ENCODE assay signal across 13 mouse cellular contexts in genomic region chr4:125158581-125159317, GRCm38 (mm10). TPM values are rescaled to one million over a fixed set of nuclear protein-coding genes. Genes with fewer than 3 reads are reported as not detected.
A peak's percentile ranks its signal among the peaks of the same experiment; 100 is the strongest.
DNase-seq lines count a peak whose midpoint lies in the region; ATAC-seq and TF ChIP-seq lines count a peak whose summit lies in the region.
"Had no signal": no experiment of that assay in that cellular context is flagged by ENCODE, and none has a peak within 500 bp of the region (broad histone marks: within the 10 kb centered on the region; RNA-seq: fewer than 3 reads in every experiment).

No protein-coding gene starts in this region.

- no peak for DNase-seq in forebrain, embryonic 10.5 days (ENCODE audit: extremely low spot score, low spot score)
- DNase-seq in midbrain, embryonic 11.5 days (ENCODE audit: low spot score, missing footprints) = peak; percentile 56
- DNase-seq in midbrain, embryonic 10.5 days (ENCODE audit: low spot score) = no peak
- DNase-seq in cerebellum, adult 11 months = peak; percentile 40
- DNase-seq in forebrain, postnatal 0 days = peak; percentile 65
- DNase-seq in spleen, postnatal 36 days (ENCODE audit: low spot score in 2 of 2) = no peak
- no peak for DNase-seq in lung, postnatal 0 days (ENCODE audit: low spot score)
- DNase-seq: gastrocnemius, postnatal 14 days; kidney, postnatal 36 days; thymus, adult 2 months had no signal

- ATAC-seq in forebrain, embryonic 13.5 days = no peak
- no peak for ATAC-seq in midbrain, embryonic 11.5 days (ENCODE audit: low FRiP score)
- peak; percentile 20; the same call in 1 of the 2 replicates for ATAC-seq in forebrain, postnatal 0 days
- ATAC-seq in lung, postnatal 0 days = no peak
- ATAC-seq: liver, embryonic 12.5 days had no signal

- WGBS in forebrain, embryonic 13.5 days = 57% methylated on average over 20 of the region's 20 CpGs
- WGBS in forebrain, embryonic 10.5 days = 71% methylated on average over 20 of the region's 20 CpGs
- WGBS in midbrain, embryonic 11.5 days = 62% methylated on average over 20 of the region's 20 CpGs
- WGBS in midbrain, embryonic 10.5 days = 66% methylated on average over 20 of the region's 20 CpGs
- WGBS in forebrain, postnatal 0 days = 40% methylated on average over 20 of the region's 20 CpGs
- WGBS in lung, postnatal 0 days = 59% methylated on average over 19 of the region's 20 CpGs

- H3K27me3 ChIP-seq in forebrain, embryonic 13.5 days = peaks cover 26% of the 10 kb centered on the region
- H3K27me3 ChIP-seq in forebrain, embryonic 10.5 days (ENCODE audit: poor library complexity, severe bottlenecking) = peaks cover 55% of the 10 kb centered on the region
- no peaks in the 10 kb centered on the region; the same call in 1 of the 2 replicates for H3K27me3 ChIP-seq in midbrain, embryonic 11.5 days (ENCODE audit: control insufficient read depth, insufficient read depth, low read length)
- H3K27me3 ChIP-seq in midbrain, embryonic 10.5 days (ENCODE audit: low read depth, poor library complexity, severe bottlenecking) = peaks cover 47% of the 10 kb centered on the region
- H3K27me3 ChIP-seq in forebrain, postnatal 0 days (ENCODE audit: insufficient read depth, low read length) = no peaks in the 10 kb centered on the region
- no peaks in the 10 kb centered on the region for H3K27me3 ChIP-seq in lung, postnatal 0 days (replicated peaks; ENCODE audit: insufficient read depth, low read length)
- H3K27me3 ChIP-seq: intestine, embryonic 15.5 days had no signal

- no peaks in the 10 kb centered on the region for H3K36me3 ChIP-seq in forebrain, embryonic 13.5 days (ENCODE audit: poor library complexity, severe bottlenecking)
- no peaks in the 10 kb centered on the region for H3K36me3 ChIP-seq in forebrain, embryonic 10.5 days (replicated peaks)
- no peaks in the 10 kb centered on the region for H3K36me3 ChIP-seq in midbrain, embryonic 11.5 days (ENCODE audit: control insufficient read depth, insufficient read depth, low read length)
- H3K36me3 ChIP-seq in midbrain, embryonic 10.5 days = no peaks in the 10 kb centered on the region
- no peaks in the 10 kb centered on the region for H3K36me3 ChIP-seq in forebrain, postnatal 0 days (ENCODE audit: insufficient read depth)
- no peaks in the 10 kb centered on the region for H3K36me3 ChIP-seq in lung, postnatal 0 days (ENCODE audit: insufficient read depth, low read length)
- H3K36me3 ChIP-seq: intestine, embryonic 15.5 days; liver, embryonic 12.5 days had no signal

- H3K9ac ChIP-seq in forebrain, embryonic 13.5 days = peak overlapping the region; percentile 23; the same call in 1 of the 2 replicates
- no peak overlapping the region for H3K9ac ChIP-seq in midbrain, embryonic 11.5 days (ENCODE audit: low read length)
- no peak overlapping the region for H3K9ac ChIP-seq in forebrain, postnatal 0 days
- H3K9ac ChIP-seq in lung, postnatal 0 days (replicated peaks; ENCODE audit: low read depth) = no peak overlapping the region
- H3K9ac ChIP-seq: intestine, embryonic 15.5 days; liver, embryonic 12.5 days had no signal

- no peak overlapping the region for H3K4me3 ChIP-seq in forebrain, embryonic 13.5 days
- H3K4me3 ChIP-seq in forebrain, embryonic 10.5 days = no peak overlapping the region
- H3K4me3 ChIP-seq in midbrain, embryonic 11.5 days (ENCODE audit: low read depth, low read length) = no peak overlapping the region
- no peak overlapping the region for H3K4me3 ChIP-seq in midbrain, embryonic 10.5 days
- H3K4me3 ChIP-seq in forebrain, postnatal 0 days (ENCODE audit: low read depth, low read length) = no peak overlapping the region
- no peak overlapping the region for H3K4me3 ChIP-seq in lung, postnatal 0 days (ENCODE audit: low read depth, low read length)
- H3K4me3 ChIP-seq: intestine, embryonic 15.5 days; liver, embryonic 12.5 days had no signal

- H3K4me1 ChIP-seq in forebrain, embryonic 13.5 days = peaks cover 13% of the 10 kb centered on the region
- H3K4me1 ChIP-seq in forebrain, embryonic 10.5 days = peaks cover 13% of the 10 kb centered on the region
- peaks cover 3% of the 10 kb centered on the region; the same call in 1 of the 2 replicates for H3K4me1 ChIP-seq in midbrain, embryonic 11.5 days (ENCODE audit: control insufficient read depth, insufficient read depth, low read length)
- H3K4me1 ChIP-seq in midbrain, embryonic 10.5 days = peaks cover 22% of the 10 kb centered on the region
- peaks cover 5% of the 10 kb centered on the region; the same call in 1 of the 2 replicates for H3K4me1 ChIP-seq in forebrain, postnatal 0 days (ENCODE audit: insufficient read depth)
- H3K4me1 ChIP-seq in lung, postnatal 0 days (ENCODE audit: insufficient read depth, low read depth, low read length) = no peaks in the 10 kb centered on the region
- H3K4me1 ChIP-seq: intestine, embryonic 15.5 days; liver, embryonic 12.5 days had no signal

- TF ChIP-seq CTCF in forebrain, postnatal 0 days (IDR thresholded peaks at IDR 0.05; ENCODE audit: low read depth) = no peak
- TF ChIP-seq CTCF in lung, postnatal 0 days (IDR thresholded peaks at IDR 0.05) = no peak

- TF ChIP-seq EP300 in lung, postnatal 0 days (IDR thresholded peaks at IDR 0.05) = no peak

- peak overlapping the region; percentile 20; the same call in 1 of the 2 replicates for H3K27ac ChIP-seq in forebrain, embryonic 13.5 days
- H3K27ac ChIP-seq in forebrain, embryonic 10.5 days = no peak overlapping the region
- no peak overlapping the region for H3K27ac ChIP-seq in midbrain, embryonic 11.5 days (ENCODE audit: low read depth, low read length)
- no peak overlapping the region for H3K27ac ChIP-seq in midbrain, embryonic 10.5 days (replicated peaks)
- no peak overlapping the region for H3K27ac ChIP-seq in forebrain, postnatal 0 days (ENCODE audit: low read depth, low read length)
- no peak overlapping the region for H3K27ac ChIP-seq in lung, postnatal 0 days (ENCODE audit: low read length)
- H3K27ac ChIP-seq: intestine, embryonic 15.5 days; liver, embryonic 12.5 days had no signal

- no peaks in the 10 kb centered on the region for H3K9me3 ChIP-seq in forebrain, embryonic 13.5 days (replicated peaks)
- no peaks in the 10 kb centered on the region for H3K9me3 ChIP-seq in forebrain, embryonic 10.5 days
- no peaks in the 10 kb centered on the region for H3K9me3 ChIP-seq in midbrain, embryonic 11.5 days (ENCODE audit: control insufficient read depth, low read length)
- H3K9me3 ChIP-seq in midbrain, embryonic 10.5 days (replicated peaks) = no peaks in the 10 kb centered on the region
- no peaks in the 10 kb centered on the region for H3K9me3 ChIP-seq in forebrain, postnatal 0 days (ENCODE audit: low read length)
- H3K9me3 ChIP-seq in lung, postnatal 0 days (ENCODE audit: low read length) = no peaks in the 10 kb centered on the region
- H3K9me3 ChIP-seq: intestine, embryonic 15.5 days; liver, embryonic 12.5 days had no signal

- H3K4me2 ChIP-seq in forebrain, embryonic 13.5 days = no peak overlapping the region
- H3K4me2 ChIP-seq in midbrain, embryonic 11.5 days = no peak overlapping the region
- no peak overlapping the region for H3K4me2 ChIP-seq in forebrain, postnatal 0 days (ENCODE audit: low read depth)
- H3K4me2 ChIP-seq in lung, postnatal 0 days (replicated peaks; ENCODE audit: low read depth, low read length) = no peak overlapping the region
- H3K4me2 ChIP-seq: intestine, embryonic 15.5 days; liver, embryonic 12.5 days had no signal

RNA-seq across cellular contexts. Expression of gene Zc3h12a, which starts 31.1 kb away (rescaled TPM):
- 0.15 TPM in 1 of 2 replicates, not detected in the other for polyA plus RNA-seq in forebrain, embryonic 13.5 days (2015; fragmentation: Nextera tagmentation; extraction: Ambion mirVana)
- polyA plus RNA-seq in forebrain, embryonic 10.5 days (2016; fragmentation: Nextera tagmentation; extraction: Ambion mirVana) = 0.17 and 0.26 TPM in 2 replicates
- 0.22 and 0.37 TPM in 2 replicates for polyA plus RNA-seq in midbrain, embryonic 11.5 days (2014; fragmentation: Nextera tagmentation; extraction: Ambion mirVana)
- 0.30 and 0.46 TPM in 2 replicates for polyA plus RNA-seq in midbrain, embryonic 10.5 days (2016; fragmentation: Nextera tagmentation; extraction: Ambion mirVana)
- not detected in 2 replicates for total RNA-seq in forebrain, postnatal 0 days (2014; rRNA removed)
- 0.05 and 0.07 TPM in 2 replicates for polyA plus RNA-seq in forebrain, postnatal 0 days (2015; fragmentation: Nextera tagmentation; extraction: Ambion mirVana)
- 1.6 and 2.3 TPM in 2 replicates for polyA plus RNA-seq in lung, postnatal 0 days (2015; fragmentation: Nextera tagmentation; extraction: Ambion mirVana)

Comparison
In these comparisons a context has a peak if more than half of its experiments do, and no peak if none do; other contexts are left out.
1. DNase-seq: peak in midbrain, embryonic 11.5 days (single experiment), cerebellum, adult 11 months (single experiment) and forebrain, postnatal 0 days (single experiment); none in forebrain, embryonic 10.5 days (single experiment), midbrain, embryonic 10.5 days (single experiment), spleen, postnatal 36 days (0 of 2) and lung, postnatal 0 days (single experiment).